Mouse (Mus musculus): ENCODE measurements around the gene Ptgfrn. TPM values are rescaled to one million over a fixed set of nuclear protein-coding genes. Genes with fewer than 3 reads are reported as not detected.

Ptgfrn gene
- polyA plus RNA-seq, 1 experiment from 2014 or later, result 2.4 TPM

Other genes starting within 250 kb of the Ptgfrn start
- gene Trim45, start 188.1 kb downstream of the Ptgfrn start, polyA plus RNA-seq (2014; fragmentation: Nextera tagmentation; extraction: Ambion mirVana), result 1.3 and 2.1 TPM in 2 replicates
- 22.3 and 23.2 TPM in 2 replicates for gene Ttf2, start 140.6 kb downstream of the Ptgfrn start, polyA plus RNA-seq (2014; fragmentation: Nextera tagmentation; extraction: Ambion mirVana)
- not detected in 2 replicates for gene Cd101, start 80.7 kb downstream of the Ptgfrn start, polyA plus RNA-seq (2014; fragmentation: Nextera tagmentation; extraction: Ambion mirVana)
- gene Cd2, start 177.7 kb upstream of the Ptgfrn start, polyA plus RNA-seq (2014; fragmentation: Nextera tagmentation; extraction: Ambion mirVana), result not detected in 2 replicates